Mouse (Mus musculus) embryo, embryonic 9.5 days (tissue): ENCODE measurements around the gene Ush1g.

ENCODE experiments used
- DNase-seq: peaks from one replicate; pipeline ENCODE4 v3.0.0-alpha.2; 2017; ENCODE audit errors: extremely low spot score

The Ush1g gene

DNA sequence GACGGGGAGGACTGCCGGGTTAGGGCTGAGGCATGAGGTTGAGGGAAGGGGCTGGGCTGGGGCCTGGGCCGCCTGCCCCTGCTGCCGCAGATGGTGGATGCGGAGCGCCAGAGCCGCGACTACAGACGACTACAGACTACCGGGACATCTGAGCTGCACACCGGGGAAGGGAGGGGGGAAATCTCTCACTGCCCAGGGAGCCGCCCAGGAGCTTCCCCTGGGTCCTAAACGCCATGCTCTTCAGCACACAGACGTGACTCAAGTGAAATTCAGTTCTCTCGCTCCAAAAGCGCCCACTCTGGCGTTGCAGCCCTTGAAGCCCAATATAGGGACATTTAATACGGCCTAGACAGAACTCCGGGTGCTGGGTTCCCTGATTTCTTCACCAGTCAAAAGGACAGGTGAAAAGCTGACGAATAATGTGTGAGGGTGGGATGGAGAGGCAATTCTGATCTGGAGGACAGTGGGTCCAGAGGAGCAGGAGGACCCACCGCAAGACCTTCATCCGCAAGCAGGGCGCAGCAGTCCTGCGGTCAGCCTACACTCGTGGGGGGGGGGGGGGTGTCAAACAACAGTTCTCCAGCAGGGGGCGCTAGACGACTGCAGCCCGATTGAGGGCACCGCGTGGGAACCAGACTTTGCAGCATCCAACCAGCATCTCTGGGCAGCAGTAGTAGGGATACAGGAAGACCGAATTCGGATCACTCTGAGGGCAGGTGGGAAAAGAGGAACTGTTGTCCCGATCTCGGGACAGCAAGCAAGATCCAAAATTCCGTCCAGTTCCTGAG, at the start of gene Ush1g:
Gene Ush1g, minus strand, starts transcription at position 136 of the 788 bp plus-strand sequence.
- DNase-seq: peak; percentile 88

- no peak for DNase-seq
Measured at GRCm38 (mm10) chr11:115371354-115371753, 49.5 kb upstream of the Ush1g start.

- no peak for DNase-seq
Measured at GRCm38 (mm10) chr11:115370368-115370767, 48.5 kb upstream of the Ush1g start.

GRCm38 (mm10) chr11:115367395-115367944, 45.6 kb upstream of the Ush1g start, which contains the start of gene Hid1:
Gene Hid1 (minus strand): TSS chr11:115367756.
- peak; percentile 79 for DNase-seq

DNA sequence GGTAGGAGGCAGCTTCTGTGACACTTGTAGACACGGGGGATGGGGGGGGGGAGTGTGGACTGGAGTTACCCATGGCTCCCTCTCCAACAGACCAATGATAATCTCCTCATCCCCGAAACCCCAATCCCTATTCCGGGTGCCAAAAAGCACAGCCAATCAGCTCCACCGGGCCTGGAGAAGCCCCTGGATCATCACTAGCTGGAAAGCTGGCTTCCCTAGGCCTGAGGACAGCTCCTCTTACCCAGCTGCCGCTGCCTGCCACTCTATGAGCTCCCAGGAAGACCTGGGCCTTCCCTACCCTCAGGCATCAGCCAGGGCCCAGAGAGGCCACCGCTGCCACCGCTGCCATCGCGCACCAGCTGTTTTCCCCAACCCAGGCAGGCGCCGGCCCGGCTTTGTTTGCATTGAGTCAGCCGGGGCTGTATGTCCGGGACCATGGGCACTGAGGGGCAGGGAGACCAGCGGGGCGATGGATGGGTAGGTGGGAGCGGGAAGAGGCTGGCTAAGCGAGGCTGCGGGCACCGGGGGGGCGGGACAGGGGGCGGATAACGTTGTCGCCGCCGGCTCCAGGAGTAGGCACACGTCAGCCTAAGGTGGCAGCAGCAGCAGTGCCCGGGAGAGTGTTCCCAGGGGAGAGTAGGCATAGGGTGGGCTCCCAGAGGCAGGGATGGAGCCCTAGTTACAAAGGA, 45.0 kb upstream of the Ush1g start:
- DNase-seq: no peak

GRCm38 (mm10) chr11:115366039-115366705, 44.3 kb upstream of the Ush1g start:
- DNase-seq: no peak

DNA sequence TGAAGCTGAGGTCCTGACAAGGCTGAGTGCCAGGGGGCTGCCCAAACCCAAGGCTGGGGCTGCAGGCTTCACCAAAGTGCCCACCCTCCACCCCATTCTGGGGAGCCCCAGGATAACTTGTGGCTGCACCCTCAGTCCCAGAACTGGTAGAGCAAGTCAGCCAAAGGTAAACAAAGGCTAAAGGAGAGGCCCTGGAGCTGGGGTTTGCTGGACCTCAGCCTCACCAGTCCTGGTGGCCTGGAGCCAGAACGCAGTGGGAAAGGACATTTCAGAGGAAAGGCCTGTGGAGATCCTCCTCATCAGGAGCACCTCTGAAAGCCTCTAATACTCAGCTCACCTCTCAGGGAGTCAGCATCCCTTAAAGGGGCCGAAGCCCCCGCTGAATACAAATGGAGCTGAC, 42.3 kb upstream of the Ush1g start:
- DNase-seq: no peak

GRCm38 (mm10) chr11:115359726-115360125, 37.9 kb upstream of the Ush1g start:
- no peak for DNase-seq

GRCm38 (mm10) chr11:115359293-115359692, 37.5 kb upstream of the Ush1g start:
- no peak for DNase-seq

- DNase-seq: peak; percentile 67
Measured at GRCm38 (mm10) chr11:115358468-115358867, 36.6 kb upstream of the Ush1g start.

DNA sequence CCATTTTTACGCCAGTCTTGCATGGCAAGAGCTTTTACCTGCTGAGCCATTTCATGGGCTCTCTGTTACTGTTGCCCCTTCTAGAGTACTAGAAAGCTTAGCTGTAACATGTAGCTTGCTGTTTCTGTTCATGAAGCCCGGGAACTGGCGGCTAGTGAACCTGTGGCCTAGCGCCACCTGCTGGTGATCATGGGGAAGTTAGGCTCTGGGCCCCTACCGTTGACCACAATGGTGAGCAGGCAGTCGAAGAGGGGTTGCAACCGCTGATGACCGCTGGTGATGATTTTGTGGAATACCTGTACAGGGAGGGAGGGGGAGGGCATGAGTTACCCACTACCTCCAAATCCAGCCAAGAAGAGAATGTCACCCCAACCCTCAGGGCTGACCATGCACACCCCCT, 32.3 kb upstream of the Ush1g start:
- peak; percentile 79 for DNase-seq

DNA sequence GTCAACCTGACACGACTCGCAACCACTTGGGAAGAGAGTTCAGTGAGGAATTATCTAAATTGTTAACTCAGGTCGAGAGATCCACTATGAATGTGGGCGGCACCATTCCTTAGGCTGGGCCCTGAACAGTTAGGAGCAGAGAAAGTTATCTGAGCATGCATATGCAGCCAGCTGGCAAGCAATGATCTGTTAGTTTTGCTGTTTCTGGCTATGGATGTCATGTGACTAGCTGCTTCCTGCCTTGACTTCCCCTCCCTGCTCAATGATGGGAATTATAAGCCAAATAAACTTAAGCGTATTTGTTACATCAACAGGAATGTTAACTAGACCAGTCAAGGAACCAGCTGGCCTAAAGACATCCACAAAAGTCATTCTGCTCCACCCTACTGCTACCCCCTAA, 31.5 kb upstream of the Ush1g start:
- DNase-seq: no peak

- no peak for DNase-seq
Measured at GRCm38 (mm10) chr11:115349976-115350375, 28.1 kb upstream of the Ush1g start.

GRCm38 (mm10) chr11:115348681-115349248, 26.9 kb upstream of the Ush1g start:
- no peak for DNase-seq

DNA sequence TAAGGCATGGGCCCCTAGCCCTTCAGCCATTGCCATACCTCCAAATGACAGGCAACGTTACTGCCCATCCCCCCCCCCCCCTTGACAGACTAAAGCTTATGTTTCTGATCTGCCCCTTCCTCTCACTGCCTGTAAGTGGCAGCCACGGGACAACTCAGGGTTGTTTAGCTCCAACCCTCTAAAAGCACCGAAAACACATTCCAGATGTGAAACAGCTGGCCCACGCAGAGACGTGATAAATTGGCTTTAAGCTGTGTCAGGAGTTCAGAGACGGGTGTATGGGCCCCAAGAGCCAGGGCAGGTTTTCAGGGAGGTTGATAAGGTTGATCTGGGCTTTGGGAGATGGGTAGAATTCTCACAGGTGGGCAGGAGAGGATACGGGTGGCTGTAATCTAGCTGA, 23.7 kb upstream of the Ush1g start:
- no peak for DNase-seq

DNA sequence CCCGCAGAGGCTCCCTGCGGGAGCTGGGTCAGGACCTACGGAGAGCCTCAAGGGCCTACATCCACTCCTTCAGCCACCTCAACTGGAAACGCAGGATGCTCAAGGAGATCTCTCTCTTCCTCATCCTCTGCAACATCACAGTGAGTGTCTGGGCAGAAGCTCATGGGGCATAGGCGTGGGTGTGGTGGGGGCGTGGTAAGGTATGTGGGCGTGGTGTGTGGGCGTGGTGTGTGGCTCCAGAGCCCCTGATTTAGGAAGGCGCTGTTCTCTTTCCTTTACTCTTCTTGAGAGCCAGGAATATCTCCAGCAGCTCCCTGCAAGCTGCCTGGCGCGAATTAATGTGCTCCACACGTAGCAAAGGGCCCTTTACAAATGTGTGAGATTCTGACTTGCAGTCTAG, 23.1 kb upstream of the Ush1g start:
- no peak for DNase-seq

DNA sequence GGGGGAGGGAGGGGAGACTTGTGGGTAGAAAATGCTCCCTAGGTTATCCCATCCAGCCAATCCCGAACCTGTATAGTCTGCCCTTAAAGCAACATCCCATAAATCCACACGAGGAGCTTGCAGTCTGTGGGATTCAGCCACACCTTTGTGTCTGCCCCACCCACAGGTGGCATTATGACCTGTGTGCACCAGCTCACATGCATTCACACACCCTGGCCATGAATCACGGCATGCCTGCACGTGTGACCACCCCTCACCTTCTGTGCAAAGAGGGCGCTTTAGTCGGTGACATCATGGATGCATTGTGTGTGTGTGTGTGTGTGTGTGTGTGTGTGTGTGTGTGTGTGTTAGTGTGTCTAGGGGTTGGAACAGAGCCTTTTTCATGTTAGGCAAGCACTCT, 20.0 kb upstream of the Ush1g start:
- no peak for DNase-seq

- DNase-seq: no peak
Measured at GRCm38 (mm10) chr11:115341246-115341645, 19.4 kb upstream of the Ush1g start.

- no peak for DNase-seq
Measured at GRCm38 (mm10) chr11:115337826-115338225, 16.0 kb upstream of the Ush1g start.

DNA sequence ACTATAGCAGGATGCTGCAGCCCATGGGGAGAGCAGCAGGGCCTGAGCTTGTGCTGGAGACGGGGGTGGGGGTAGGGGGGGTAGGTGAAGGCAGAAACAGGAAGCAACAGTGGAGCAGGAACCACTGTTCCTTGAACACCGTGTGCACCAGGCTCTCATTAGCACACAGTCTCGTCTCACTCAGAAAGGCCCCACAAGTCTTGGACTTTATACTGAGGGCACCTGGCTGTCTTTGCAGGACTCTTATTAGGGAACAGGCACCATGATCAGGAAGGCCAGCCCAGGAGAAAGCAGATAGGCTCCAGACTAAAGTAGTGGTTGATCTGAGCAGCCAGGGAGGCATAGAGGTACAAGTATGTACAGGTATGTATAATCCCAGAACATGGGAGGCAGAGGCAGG, 15.5 kb upstream of the Ush1g start:
- no peak for DNase-seq

GRCm38 (mm10) chr11:115336115-115336514, 14.3 kb upstream of the Ush1g start:
- DNase-seq: no peak

DNA sequence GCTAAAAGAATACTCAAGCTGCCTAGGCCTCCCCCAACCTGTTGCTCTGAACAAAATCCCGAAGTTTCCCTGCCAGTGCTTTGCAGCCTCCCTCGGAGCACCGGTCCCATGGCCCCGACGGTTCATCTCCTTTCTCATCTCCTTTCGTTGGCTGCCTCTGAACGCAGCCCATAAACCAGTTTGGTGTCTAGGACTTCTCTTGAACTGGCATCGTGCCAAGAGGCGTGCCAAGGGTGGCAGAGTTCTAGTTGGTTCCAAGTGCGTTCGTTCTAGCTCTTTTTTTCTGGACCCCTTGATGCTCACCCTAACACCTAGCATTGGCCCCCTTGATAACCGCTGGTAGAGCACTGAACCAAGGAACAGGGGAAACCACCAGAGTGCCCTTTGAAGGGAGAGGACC, 13.4 kb upstream of the Ush1g start:
- no peak for DNase-seq
